Mouse (Mus musculus) spleen, embryonic (tissue): Measurements from ENCODE around the gene Ankrd52.

Source experiments
- CTCF ChIA-PET: fragments of 350-600 bp; sonication (Branson Sonifier 250); formaldehyde crosslinking; loops from one replicate; lab custom pipeline; 2022; lab: Charles Lee

Gene Ankrd52

GRCm38 (mm10) chr10:128368402-128369217, 8.3 kb upstream of the Ankrd52 start, which contains the start of gene Coq10a:
TSS of gene Coq10a (minus strand) at chr10:128368997.
- CTCF ChIA-PET = interaction anchor here (0.5 kb wide), 1 partner anchor 498 kb away, joined by 4 read pairs; no protein-coding TSS in a partner anchor

- CTCF ChIA-PET = interaction anchor here (0.5 to 0.6 kb wide), 2 partner anchors 187 to 497 kb away, joined by 4 to 8 read pairs; no protein-coding TSS in a partner anchor
Observed at GRCm38 (mm10) chr10:128369218-128369543, 7.7 kb upstream of the Ankrd52 start.

- CTCF ChIA-PET = interaction anchor here (0.6 kb wide), 1 partner anchor 188 kb away, joined by 8 read pairs; no protein-coding TSS in a partner anchor
Observed at GRCm38 (mm10) chr10:128369599-128369998, 7.3 kb upstream of the Ankrd52 start.

GRCm38 (mm10) chr10:128370021-128370420, 6.9 kb upstream of the Ankrd52 start:
- CTCF ChIA-PET = no interaction called here

- CTCF ChIA-PET = no interaction called here
Observed at GRCm38 (mm10) chr10:128370601-128371000, 6.3 kb upstream of the Ankrd52 start.

- CTCF ChIA-PET = interaction anchor here (0.7 to 1.1 kb wide), 2 partner anchors 68 to 112 kb away, joined by 3 to 4 read pairs; no protein-coding TSS in a partner anchor
Observed at GRCm38 (mm10) chr10:128372142-128372541, 4.8 kb upstream of the Ankrd52 start.

GRCm38 (mm10) chr10:128372989-128373748, 3.7 kb upstream of the Ankrd52 start:
- CTCF ChIA-PET = interaction anchor here (0.7 kb wide), 1 partner anchor 113 kb away, joined by 4 read pairs; no protein-coding TSS in a partner anchor

- CTCF ChIA-PET = interaction anchor here (0.5 to 1.6 kb wide), 2 partner anchors 12 to 141 kb away, joined by 3 to 6 read pairs; no protein-coding TSS in a partner anchor
Observed at GRCm38 (mm10) chr10:128374393-128374792, 2.5 kb upstream of the Ankrd52 start.

GRCm38 (mm10) chr10:128376099-128376454, 838 bp upstream of the Ankrd52 start:
- CTCF ChIA-PET = interaction anchor here (0.5 to 1.6 kb wide), 6 partner anchors 13 to 79 kb away, joined by 3 to 11 read pairs (median 6); no protein-coding TSS in a partner anchor

- CTCF ChIA-PET = interaction anchor here (0.6 to 1.1 kb wide), 3 partner anchors 50 to 62 kb away, joined by 3 read pairs; no protein-coding TSS in a partner anchor
Observed at GRCm38 (mm10) chr10:128377222-128377939, 466 bp downstream of the Ankrd52 start.

- CTCF ChIA-PET = interaction anchor here (0.6 to 0.7 kb wide), 2 partner anchors 50 to 57 kb away, joined by 3 read pairs; no protein-coding TSS in a partner anchor
Observed at GRCm38 (mm10) chr10:128377940-128378448, 1.1 kb downstream of the Ankrd52 start.

- CTCF ChIA-PET = no interaction called here
Observed at GRCm38 (mm10) chr10:128378462-128378861, 1.5 kb downstream of the Ankrd52 start.

- CTCF ChIA-PET = no interaction called here
Observed at GRCm38 (mm10) chr10:128379260-128379659, 2.3 kb downstream of the Ankrd52 start.

GRCm38 (mm10) chr10:128380565-128380964, 3.6 kb downstream of the Ankrd52 start:
- CTCF ChIA-PET = no interaction called here

GRCm38 (mm10) chr10:128382482-128382881, 5.6 kb downstream of the Ankrd52 start:
- CTCF ChIA-PET = interaction anchor here (0.9 kb wide), 1 partner anchor 16 kb away, joined by 3 read pairs; no protein-coding TSS in a partner anchor

GRCm38 (mm10) chr10:128385902-128386301, 9.0 kb downstream of the Ankrd52 start:
- CTCF ChIA-PET = no interaction called here

GRCm38 (mm10) chr10:128388941-128389340, 12.0 kb downstream of the Ankrd52 start:
- CTCF ChIA-PET = no interaction called here

GRCm38 (mm10) chr10:128389570-128389969, 12.7 kb downstream of the Ankrd52 start:
- CTCF ChIA-PET = no interaction called here

- CTCF ChIA-PET = interaction anchor here (0.6 to 1.1 kb wide), 2 partner anchors 14 to 230 kb away, joined by 3 to 11 read pairs; no protein-coding TSS in a partner anchor
Observed at GRCm38 (mm10) chr10:128390366-128390765, 13.5 kb downstream of the Ankrd52 start.

- CTCF ChIA-PET = no interaction called here
Observed at GRCm38 (mm10) chr10:128391850-128392249, 14.9 kb downstream of the Ankrd52 start.
